Comparison of ENCODE assay signal across 18 mouse cellular contexts in the genomic region with DNA sequence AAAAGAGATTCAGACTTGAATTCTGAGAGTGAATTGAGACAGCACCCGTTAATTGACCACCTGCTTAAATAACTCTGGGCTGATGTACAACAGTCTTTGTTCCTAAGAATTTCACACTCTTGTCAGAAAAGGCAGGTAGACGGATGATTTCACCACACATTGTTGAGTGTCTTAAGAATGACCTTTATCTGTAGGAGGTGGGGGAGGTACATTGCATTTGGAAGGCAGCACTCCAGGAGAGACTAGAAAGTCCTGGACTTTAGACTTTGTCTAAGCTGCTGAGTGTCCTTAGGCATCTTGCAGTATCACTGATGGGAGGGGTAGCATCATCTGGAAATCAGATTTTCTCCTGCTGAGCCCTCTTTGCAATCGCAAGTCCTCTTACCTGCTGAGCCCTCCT.
"Had no signal": no experiment of that assay in that cellular context is flagged by ENCODE, and none has a peak within 500 bp of the region (broad histone marks: within the 10 kb centered on the region; RNA-seq: fewer than 3 reads in every experiment).

No protein-coding gene starts in this region.

- H3K27ac ChIP-seq: heart, embryonic 10.5 days; hindbrain, embryonic 13.5 days; hindbrain, embryonic 15.5 days; hindbrain, postnatal 0 days; limb, embryonic 13.5 days; limb, embryonic 15.5 days; liver, embryonic 12.5 days had no signal

- H3K27me3 ChIP-seq: heart, embryonic 12.5 days; hindbrain, embryonic 13.5 days; hindbrain, embryonic 15.5 days; limb, embryonic 13.5 days; limb, embryonic 15.5 days; liver, embryonic 12.5 days had no signal

- DNase-seq: forebrain, postnatal 0 days; gastrocnemius, postnatal 14 days; gastrocnemius, postnatal 36 days; heart, adult 18-20 months; heart, postnatal 10 days; kidney, adult 11 months; kidney, postnatal 10 days; layer of hippocampus, adult 9-11 months; layer of hippocampus, postnatal 36 days; left cerebral cortex, postnatal 4 days had no signal

- H3K4me3 ChIP-seq: heart, embryonic 10.5 days; heart, embryonic 12.5 days; hindbrain, embryonic 13.5 days; hindbrain, embryonic 15.5 days; limb, embryonic 13.5 days; limb, embryonic 15.5 days; liver, embryonic 12.5 days had no signal
